Comparison of ENCODE assay signal across 16 mouse cellular contexts in the genomic region with DNA sequence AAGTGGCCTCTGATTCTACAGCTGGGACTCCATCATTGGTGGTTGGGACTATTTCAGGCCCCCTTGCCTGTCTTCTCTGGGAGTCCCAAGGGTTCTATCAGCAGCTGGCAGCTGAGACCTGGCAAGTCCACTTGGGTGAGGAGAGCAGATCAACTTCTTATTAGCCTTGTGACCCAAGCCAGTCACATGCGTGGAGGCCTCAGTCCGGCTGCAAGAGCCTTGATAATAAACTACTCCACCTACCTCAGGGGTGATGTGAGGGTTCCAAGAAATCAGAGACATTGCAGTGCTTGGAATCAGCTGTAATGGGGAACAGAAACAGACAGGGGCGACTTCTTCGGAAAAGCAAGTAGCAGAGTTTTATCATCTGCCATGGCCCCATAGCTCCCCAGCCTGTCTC. TPM values are rescaled to one million over a fixed set of nuclear protein-coding genes. Genes with fewer than 3 reads are reported as not detected.
DNase-seq lines count a peak whose midpoint lies in the region; ATAC-seq and TF ChIP-seq lines count a peak whose summit lies in the region.
"Had no signal": no experiment of that assay in that cellular context is flagged by ENCODE, and none has a peak within 500 bp of the region (broad histone marks: within the 10 kb centered on the region; RNA-seq: fewer than 3 reads in every experiment).

No protein-coding gene starts in this region.

- peak overlapping the region; percentile 71 for H3K27ac ChIP-seq in heart, embryonic 13.5 days (replicated peaks)
- H3K27ac ChIP-seq in liver, embryonic 11.5 days (ENCODE audit: low read depth, low read length): peak overlapping the region; percentile 73
- H3K27ac ChIP-seq in layer of hippocampus, adult 2 months: no peak overlapping the region
- H3K27ac ChIP-seq: hindbrain, postnatal 0 days; lung, embryonic 15.5 days had no signal

- no peak for DNase-seq in heart, adult 18-20 months
- DNase-seq in c-Kit-positive CD71-positive TER-119-negative erythroid progenitor cells, embryonic 14.5 days (ENCODE audit: low read depth): peak; percentile 89
- peak; percentile 61 for DNase-seq in liver, embryonic 11.5 days (ENCODE audit: low spot score)
- DNase-seq in spleen, postnatal 36 days (ENCODE audit: low spot score in 2 of 2): peak; percentile 29 to 50
- no peak for DNase-seq in layer of hippocampus, adult 2 months (ENCODE audit: low spot score in 2 of 2)
- no peak for DNase-seq in layer of hippocampus, postnatal 10 days (ENCODE audit: low spot score in 2 of 2)
- no peak for DNase-seq in adrenal gland, adult 18-20 months (ENCODE audit: low spot score in 2 of 2)
- DNase-seq: adrenal gland, postnatal 14 days; cerebellum, adult 11 months; gastrocnemius, postnatal 25 days; kidney, postnatal 25 days had no signal

- H3K9me3 ChIP-seq in heart, embryonic 13.5 days: no peaks in the 10 kb centered on the region
- no peaks in the 10 kb centered on the region for H3K9me3 ChIP-seq in liver, embryonic 11.5 days (ENCODE audit: control insufficient read depth, low read length)
- H3K9me3 ChIP-seq: lung, embryonic 15.5 days; midbrain, embryonic 12.5 days had no signal

- 0 out of 2 replicates have a peak overlapping the region, but pooled peaks have one; percentile 37 for H3K4me2 ChIP-seq in heart, embryonic 13.5 days
- peak overlapping the region; percentile 46 for H3K4me2 ChIP-seq in liver, embryonic 11.5 days
- H3K4me2 ChIP-seq: lung, embryonic 15.5 days; midbrain, embryonic 12.5 days had no signal

- H3K9ac ChIP-seq in heart, embryonic 13.5 days: no peak overlapping the region
- H3K9ac ChIP-seq in liver, embryonic 11.5 days (ENCODE audit: low read depth, low read length): peak overlapping the region; percentile 26
- H3K9ac ChIP-seq: lung, embryonic 15.5 days; midbrain, embryonic 12.5 days had no signal

- peaks cover 72% of the 10 kb centered on the region for H3K4me1 ChIP-seq in heart, embryonic 13.5 days
- peaks cover 85% of the 10 kb centered on the region for H3K4me1 ChIP-seq in liver, embryonic 11.5 days (replicated peaks; ENCODE audit: control insufficient read depth, insufficient read depth, low read length)

- no peaks in the 10 kb centered on the region for H3K27me3 ChIP-seq in heart, embryonic 13.5 days (replicated peaks)
- no peaks in the 10 kb centered on the region for H3K27me3 ChIP-seq in liver, embryonic 11.5 days (replicated peaks; ENCODE audit: control insufficient read depth, insufficient read depth, low read length)
- H3K27me3 ChIP-seq: lung, embryonic 15.5 days had no signal

- WGBS in heart, embryonic 13.5 days: 58% methylated on average over 4 of the region's 4 CpGs
- 41% methylated on average over 4 of the region's 4 CpGs for WGBS in liver, embryonic 11.5 days

- TF ChIP-seq CTCF in layer of hippocampus, adult 2 months (conservative IDR thresholded peaks at IDR 0.05): no peak

- ATAC-seq in heart, embryonic 13.5 days (ENCODE audit: extremely low read depth, insufficient number of reproducible peaks, low FRiP score, low TSS enrichment): peak; percentile 44; the same call in 1 of the 2 replicates
- ATAC-seq in liver, embryonic 11.5 days (replicated peaks; ENCODE audit: low FRiP score): peak; percentile 85
- ATAC-seq: forebrain, embryonic 14.5 days; hindbrain, postnatal 0 days had no signal

- H3K36me3 ChIP-seq in heart, embryonic 13.5 days: no peaks in the 10 kb centered on the region
- H3K36me3 ChIP-seq in liver, embryonic 11.5 days (ENCODE audit: control insufficient read depth, insufficient read depth, low read length): no peaks in the 10 kb centered on the region
- H3K36me3 ChIP-seq: lung, embryonic 15.5 days; midbrain, embryonic 12.5 days had no signal

- no peak overlapping the region for H3K4me3 ChIP-seq in heart, embryonic 13.5 days
- no peak overlapping the region for H3K4me3 ChIP-seq in liver, embryonic 11.5 days (ENCODE audit: low read depth, low read length)
- H3K4me3 ChIP-seq in layer of hippocampus, adult 2 months: no peak overlapping the region
- H3K4me3 ChIP-seq: lung, embryonic 15.5 days; midbrain, embryonic 12.5 days had no signal

RNA-seq across cellular contexts. Expression of a gene that starts 46.8 kb away (rescaled TPM):
- 19.3 and 20.0 TPM in 2 replicates for polyA plus RNA-seq in heart, embryonic 13.5 days (2015; fragmentation: Nextera tagmentation; extraction: Ambion mirVana)
- 10 to 100 TPM; 12.7 to 21.2 TPM for total RNA-seq in heart, adult 18-20 months (2021)
- polyA plus RNA-seq in liver, embryonic 11.5 days (2014; fragmentation: Nextera tagmentation; extraction: Ambion mirVana): 41.6 and 47.0 TPM in 2 replicates
- total RNA-seq in layer of hippocampus, adult 2 months (2021): 1 to 10 TPM; 4.2 to 5.6 TPM
- total RNA-seq in layer of hippocampus, postnatal 10 days (2021): 1 to 10 TPM; 3.5 to 4.0 TPM
- 100 to 1,000 TPM; 132 to 171 TPM for total RNA-seq in adrenal gland, adult 18-20 months (2021)

Comparison
In these comparisons a context has a peak if more than half of its experiments do, and no peak if none do; other contexts are left out.
1. DNase-seq: peak in c-Kit-positive CD71-positive TER-119-negative erythroid progenitor cells, embryonic 14.5 days (single experiment), liver, embryonic 11.5 days (single experiment) and spleen, postnatal 36 days (2 of 2); none in heart, adult 18-20 months (0 of 2), layer of hippocampus, adult 2 months (0 of 2), layer of hippocampus, postnatal 10 days (0 of 2) and adrenal gland, adult 18-20 months (0 of 2).
2. RNA of a gene that starts 46.8 kb away (total RNA-seq): 132 to 171 TPM in adrenal gland, adult 18-20 months; 12.7 to 21.2 TPM in heart, adult 18-20 months, 4.2 to 5.6 TPM in layer of hippocampus, adult 2 months and 3.5 to 4.0 TPM in layer of hippocampus, postnatal 10 days; every median in the first group is over 4 times any median in the second.